Mouse (Mus musculus) neural tube, embryonic 12.5 days (tissue): Measurements from ENCODE around the gene Clcn7. TPM values are rescaled to one million over a fixed set of nuclear protein-coding genes. Genes with fewer than 3 reads are reported as not detected.

Source experiments
- ATAC-seq: fragments of 200-750 bp; cut with Nextera tagmentation; 2 replicates; pipeline ENCODE4 v1.8.0; 2017; ENCODE audit warnings: low read depth, mild to moderate bottlenecking, moderate TSS enrichment, moderate library complexity; ENCODE audit not compliant: low FRiP score
- H3K27ac ChIP-seq: fragments of 300-500 bp; sonication (generic); 2 replicates; pipeline ENCODE4 v1.5.1; 2016
- H3K27me3 ChIP-seq: fragments of 300-500 bp; sonication (generic); replicated peaks from 2 replicates; pipeline ENCODE4 v1.6.1; 2016; ENCODE audit warnings: mild to moderate bottlenecking
- H3K36me3 ChIP-seq: fragments of 300-500 bp; sonication (generic); 2 replicates; pipeline ENCODE4 v1.6.1; 2016; ENCODE audit warnings: mild to moderate bottlenecking
- H3K4me1 ChIP-seq: fragments of 300-500 bp; sonication (generic); 2 replicates; pipeline ENCODE4 v1.6.1; 2016
- H3K4me2 ChIP-seq: fragments of 300-500 bp; sonication (generic); replicated peaks from 2 replicates; pipeline ENCODE4 v1.6.1; 2016; ENCODE audit warnings: mild to moderate bottlenecking
- H3K4me3 ChIP-seq: fragments of 300-500 bp; sonication (generic); 2 replicates; pipeline ENCODE4 v1.5.1; 2016
- H3K9ac ChIP-seq: fragments of 300-500 bp; sonication (generic); 2 replicates; pipeline ENCODE4 v1.6.1; 2016; ENCODE audit warnings: mild to moderate bottlenecking
- H3K9me3 ChIP-seq: fragments of 300-500 bp; sonication (generic); 2 replicates; pipeline ENCODE4 v1.6.1; 2016; ENCODE audit warnings: mild to moderate bottlenecking
- WGBS: fragments of 180-500 bp; shearing (Covaris S2); methylation state at CpG from one replicate; pipeline ENCODE4 v1.1.7; 2016; 5-methylcytosine and 5-hydroxymethylcytosine counted together
- polyA plus RNA-seq: library from polyadenylated mRNA; unstranded; fragments of >200 nt; fragmentation: Nextera tagmentation; extraction: Ambion mirVana; gene quantifications from 2 replicates; pipeline ENCODE4 v1.2.1, GENCODE M21; 2016

The Clcn7 gene
- polyA plus RNA-seq, 1 experiment from 2014 or later: 25.1 TPM

GRCm38 (mm10) chr17:25135622-25136021 is 2.4 kb downstream of the Clcn7 start:
- no peak for ATAC-seq
- H3K9ac ChIP-seq: no peak overlapping the region
- no peak overlapping the region for H3K4me3 ChIP-seq
- no peaks in the 10 kb centered on the region for H3K9me3 ChIP-seq
- no peak overlapping the region for H3K27ac ChIP-seq
- H3K36me3 ChIP-seq: no peaks in the 10 kb centered on the region; the same call in 1 of the 2 replicates
- peaks cover 14% of the 10 kb centered on the region for H3K4me1 ChIP-seq
- 91% methylated on average over 6 of the region's 6 CpGs for WGBS
- no peaks in the 10 kb centered on the region for H3K27me3 ChIP-seq
- no peak overlapping the region for H3K4me2 ChIP-seq

GRCm38 (mm10) chr17:25138803-25139202 is 5.6 kb downstream of the Clcn7 start:
- WGBS: 93% methylated on average over 1 of the region's 1 CpGs
- no peak overlapping the region for H3K27ac ChIP-seq
- H3K9ac ChIP-seq: no peak overlapping the region
- no peaks in the 10 kb centered on the region; the same call in 1 of the 2 replicates for H3K36me3 ChIP-seq
- H3K27me3 ChIP-seq: no peaks in the 10 kb centered on the region
- ATAC-seq: no peak
- H3K9me3 ChIP-seq: no peaks in the 10 kb centered on the region
- H3K4me3 ChIP-seq: no peak overlapping the region
- H3K4me1 ChIP-seq: peaks cover 13% of the 10 kb centered on the region
- H3K4me2 ChIP-seq: no peak overlapping the region

- Histone ChIP-seq H3K9me3 (no peaks in the 10 kb centered on the region), H3K36me3 (peaks cover 6% of the 10 kb centered on the region; the same call in 1 of the 2 replicates), H3K9ac (no peak overlapping the region), H3K4me1 (0 out of 2 replicates have a peak, but pooled peaks cover 4% of the 10 kb centered on the region), H3K4me2 (no peak overlapping the region), H3K4me3 (no peak overlapping the region), H3K27me3 (no peaks in the 10 kb centered on the region), H3K27ac (no peak overlapping the region)
- ATAC-seq: no peak
- WGBS: 74% methylated on average over 4 of the region's 4 CpGs
Measured at GRCm38 (mm10) chr17:25139960-25140359, 6.8 kb downstream of the Clcn7 start.

GRCm38 (mm10) chr17:25162161-25162560 is 29.0 kb downstream of the Clcn7 start, which contains the start of gene Ccdc154:
TSS of gene Ccdc154 (plus strand) at chr17:25162461.
- no peak within 1 kb of the TSS for H3K27ac ChIP-seq
- H3K27me3 ChIP-seq: no peaks in the 10 kb centered on the region
- H3K4me3 ChIP-seq: no peak within 1 kb of the TSS
- no peaks in the 10 kb centered on the region for H3K9me3 ChIP-seq
- no peak within 1 kb of the TSS for H3K4me2 ChIP-seq
- no peak for ATAC-seq
- H3K4me1 ChIP-seq: no peaks in the 10 kb centered on the region
- H3K9ac ChIP-seq: no peak within 1 kb of the TSS
- H3K36me3 ChIP-seq: peaks cover 44% of the 10 kb centered on the region
- WGBS: 82% methylated on average over 1 of the region's 1 CpGs

GRCm38 (mm10) chr17:25163387-25163786 is 30.2 kb downstream of the Clcn7 start:
- 82% methylated on average over 7 of the region's 7 CpGs for WGBS
- Histone ChIP-seq H3K4me2 (no peak overlapping the region), H3K36me3 (peaks cover 33% of the 10 kb centered on the region), H3K9me3 (no peaks in the 10 kb centered on the region), H3K4me3 (no peak overlapping the region), H3K4me1 (no peaks in the 10 kb centered on the region), H3K9ac (no peak overlapping the region), H3K27ac (no peak overlapping the region), H3K27me3 (no peaks in the 10 kb centered on the region)
- ATAC-seq: no peak

GRCm38 (mm10) chr17:25164770-25165169 is 31.6 kb downstream of the Clcn7 start:
- Histone ChIP-seq H3K4me3 (no peak overlapping the region), H3K9me3 (no peaks in the 10 kb centered on the region), H3K27me3 (no peaks in the 10 kb centered on the region), H3K36me3 (peaks cover 23% of the 10 kb centered on the region), H3K4me2 (no peak overlapping the region), H3K9ac (no peak overlapping the region), H3K27ac (no peak overlapping the region), H3K4me1 (no peaks in the 10 kb centered on the region)
- ATAC-seq: no peak
- 88% methylated on average over 3 of the region's 3 CpGs for WGBS

- Histone ChIP-seq H3K4me1 (no peaks in the 10 kb centered on the region), H3K27ac (no peak overlapping the region), H3K36me3 (peaks cover 9% of the 10 kb centered on the region), H3K27me3 (no peaks in the 10 kb centered on the region), H3K4me3 (no peak overlapping the region), H3K4me2 (no peak overlapping the region), H3K9me3 (no peaks in the 10 kb centered on the region), H3K9ac (no peak overlapping the region)
- 68% methylated on average over 6 of the region's 6 CpGs for WGBS
- ATAC-seq: no peak
Measured at GRCm38 (mm10) chr17:25165970-25166671, 32.9 kb downstream of the Clcn7 start.

- Histone ChIP-seq H3K9me3 (no peaks in the 10 kb centered on the region), H3K27ac (no peak overlapping the region), H3K36me3 (no peaks in the 10 kb centered on the region), H3K4me2 (no peak overlapping the region), H3K4me3 (no peak overlapping the region), H3K9ac (no peak overlapping the region), H3K27me3 (no peaks in the 10 kb centered on the region), H3K4me1 (no peaks in the 10 kb centered on the region)
- ATAC-seq: no peak
- 96% methylated on average over 2 of the region's 2 CpGs for WGBS
Measured at GRCm38 (mm10) chr17:25169706-25170105, 36.5 kb downstream of the Clcn7 start.

GRCm38 (mm10) chr17:25172558-25172957 is 39.4 kb downstream of the Clcn7 start:
- H3K4me3 ChIP-seq: no peak overlapping the region
- H3K27ac ChIP-seq: no peak overlapping the region
- H3K4me1 ChIP-seq: no peaks in the 10 kb centered on the region
- H3K9me3 ChIP-seq: no peaks in the 10 kb centered on the region
- H3K9ac ChIP-seq: no peak overlapping the region
- no peak for ATAC-seq
- no peak overlapping the region for H3K4me2 ChIP-seq
- H3K36me3 ChIP-seq: no peaks in the 10 kb centered on the region
- WGBS: 91% methylated on average over 3 of the region's 3 CpGs
- H3K27me3 ChIP-seq: no peaks in the 10 kb centered on the region

GRCm38 (mm10) chr17:25175411-25175810 is 42.2 kb downstream of the Clcn7 start, which contains the start of gene Gm38655:
TSS of gene Gm38655 (minus strand) at chr17:25175471.
- Histone ChIP-seq H3K4me1 (no peaks in the 10 kb centered on the region), H3K4me2 (no peak within 1 kb of the TSS), H3K27me3 (no peaks in the 10 kb centered on the region; the same call in 1 of the 2 replicates), H3K9me3 (no peaks in the 10 kb centered on the region), H3K27ac (no peak within 1 kb of the TSS), H3K4me3 (no peak within 1 kb of the TSS), H3K36me3 (no peaks in the 10 kb centered on the region), H3K9ac (peak within 1 kb of the TSS; percentile 26; the same call in 1 of the 2 replicates)
- no peak for ATAC-seq
- WGBS: 63% methylated on average over 9 of the region's 9 CpGs

- no peak overlapping the region for H3K27ac ChIP-seq
- 0 out of 2 replicates have a peak overlapping the region, but pooled peaks have one; percentile 87 for H3K9ac ChIP-seq
- peaks cover 15% of the 10 kb centered on the region for H3K4me1 ChIP-seq
- no peaks in the 10 kb centered on the region for H3K9me3 ChIP-seq
- H3K4me2 ChIP-seq: peak overlapping the region; percentile 96
- H3K27me3 ChIP-seq: no peaks in the 10 kb centered on the region; the same call in 1 of the 2 replicates
- no peak overlapping the region for H3K4me3 ChIP-seq
- no peaks in the 10 kb centered on the region for H3K36me3 ChIP-seq
- ATAC-seq: no peak
Measured at GRCm38 (mm10) chr17:25183232-25183631, 50.0 kb downstream of the Clcn7 start.

- Histone ChIP-seq H3K36me3 (no peaks in the 10 kb centered on the region), H3K27me3 (no peaks in the 10 kb centered on the region), H3K4me2 (peak within 1 kb of the TSS; percentile 96), H3K4me1 (peaks cover 17% of the 10 kb centered on the region), H3K27ac (peak within 1 kb of the TSS; percentile 76), H3K9ac (peak within 1 kb of the TSS; percentile 87), H3K4me3 (peak within 1 kb of the TSS; percentile 78), H3K9me3 (no peaks in the 10 kb centered on the region)
- peak; percentile 84 for ATAC-seq
- WGBS: under 1% methylated on average over 50 of the region's 50 CpGs
Measured at GRCm38 (mm10) chr17:25184129-25184691, 51.0 kb downstream of the Clcn7 start, which contains the start of gene BC003965. TSS of gene BC003965 (plus strand) at chr17:25184554.
